Mouse (Mus musculus): ENCODE measurements around the gene Asah2.

The Asah2 gene

DNA sequence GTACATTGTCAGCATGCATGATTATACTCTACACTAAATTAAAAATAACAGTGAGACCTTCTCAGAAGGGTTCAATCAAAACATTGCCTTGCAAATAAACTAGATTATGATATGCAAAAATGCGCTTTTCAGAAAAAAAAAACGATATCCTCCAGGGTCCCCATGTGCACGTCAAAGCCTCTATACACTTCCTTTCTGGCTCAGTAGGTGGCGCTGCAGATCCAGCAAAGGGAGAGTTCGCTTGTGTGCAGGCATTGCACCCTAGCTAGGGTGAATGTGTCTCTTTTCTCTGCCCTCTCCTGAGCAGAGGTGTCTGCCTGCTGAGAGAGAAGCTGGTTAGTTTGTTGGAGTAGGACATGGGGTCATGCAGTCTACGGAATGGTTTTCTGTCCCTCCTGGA lies 136.0 kb downstream of the Asah2 start:
- peak; percentile 81 for DNase-seq (ENCODE audit: low spot score)

DNA sequence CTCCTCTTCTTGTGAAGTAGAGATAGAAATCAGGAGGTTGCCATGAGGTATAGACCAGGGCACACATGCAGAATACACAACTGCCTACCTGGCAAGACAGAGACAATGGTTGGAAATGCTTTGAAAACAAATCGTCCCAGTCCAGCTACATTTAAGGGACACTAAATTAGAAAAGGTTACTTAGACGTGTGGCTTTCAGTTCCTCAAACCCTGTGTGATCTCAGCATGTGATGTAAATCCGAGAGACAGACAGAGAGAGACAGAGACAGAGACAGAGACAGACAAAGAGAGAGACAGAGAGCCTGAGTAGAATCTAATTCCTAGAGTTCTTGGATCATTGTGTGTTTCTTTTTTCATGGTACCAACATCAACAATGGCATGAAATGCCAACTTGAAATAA lies 136.6 kb downstream of the Asah2 start:
- no peak for DNase-seq (ENCODE audit: low spot score)

DNA sequence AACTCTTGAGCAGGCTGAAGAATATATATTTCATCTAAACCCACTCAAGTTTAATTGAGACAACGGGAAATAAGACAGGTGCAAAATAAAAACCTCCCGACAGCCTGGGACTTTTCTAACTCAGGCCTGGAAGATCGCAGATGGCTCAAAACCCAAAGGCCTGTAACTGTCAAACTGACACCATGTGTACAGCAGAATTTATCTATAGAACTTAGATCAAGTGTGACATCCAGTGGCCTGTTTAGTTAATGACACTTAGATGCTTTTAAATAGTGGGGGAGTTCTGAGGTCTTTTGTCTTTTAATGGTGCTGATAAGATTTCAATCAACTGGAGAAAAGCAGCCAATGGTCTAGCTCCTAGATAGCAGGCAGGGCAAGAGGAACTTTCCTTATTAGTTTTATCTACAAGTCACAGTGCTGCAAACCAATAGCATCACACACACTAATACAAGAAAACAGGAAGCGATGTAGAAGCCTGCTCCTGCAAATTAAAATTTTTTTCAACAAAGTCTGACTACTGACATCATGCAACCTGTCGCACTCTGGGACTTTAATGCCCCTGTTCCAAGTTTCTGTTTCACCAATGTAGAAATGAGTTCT lies 140.0 kb downstream of the Asah2 start:
- no peak for DNase-seq (ENCODE audit: low spot score)

GRCm38 (mm10) chr19:31963147-31963546 lies 144.9 kb downstream of the Asah2 start:
- no peak for DNase-seq (ENCODE audit: low spot score)

DNA sequence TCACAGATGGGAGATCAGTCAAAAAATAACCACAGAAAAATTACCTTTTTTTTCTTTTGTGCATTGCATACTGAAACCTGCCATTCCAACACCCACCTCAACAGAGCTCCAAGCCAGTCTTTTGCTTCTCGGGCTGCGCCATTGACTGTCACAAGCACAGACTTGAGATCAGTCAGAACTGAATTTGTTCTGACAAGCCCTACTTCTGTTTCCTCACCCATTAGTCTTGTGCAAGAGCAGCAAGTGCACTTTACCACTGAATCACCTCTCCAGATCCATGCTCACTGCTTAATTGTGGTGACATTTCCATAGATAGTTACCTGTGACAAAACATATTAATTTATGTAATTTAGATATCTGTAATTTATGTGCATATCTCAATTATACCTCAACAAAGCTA lies 147.6 kb downstream of the Asah2 start:
- DNase-seq (ENCODE audit: low spot score): no peak

DNA sequence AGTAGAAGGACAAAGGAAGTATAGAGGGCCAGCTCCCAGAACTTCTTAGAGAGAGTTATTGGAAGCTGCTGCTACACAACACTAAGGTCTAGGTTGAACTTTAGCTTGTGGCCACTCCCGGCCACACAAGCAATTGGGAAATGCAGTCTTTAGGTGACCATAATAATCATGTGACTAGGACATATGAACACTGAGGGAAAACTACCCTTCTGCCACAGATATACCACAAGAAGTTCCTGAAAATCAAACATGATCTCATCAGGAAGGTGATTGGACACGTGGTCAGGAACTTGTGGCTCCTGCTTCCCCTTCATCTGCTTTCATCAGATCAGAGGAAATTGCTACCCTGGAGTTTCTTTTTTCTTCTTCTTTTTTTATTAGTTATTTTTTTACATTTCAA lies 151.7 kb downstream of the Asah2 start:
- DNase-seq (ENCODE audit: low spot score): no peak

- no peak for DNase-seq (ENCODE audit: low spot score)
Observed at GRCm38 (mm10) chr19:31954696-31955095, 153.3 kb downstream of the Asah2 start.

GRCm38 (mm10) chr19:31954267-31954666 lies 153.7 kb downstream of the Asah2 start:
- no peak for DNase-seq (ENCODE audit: low spot score)

DNA sequence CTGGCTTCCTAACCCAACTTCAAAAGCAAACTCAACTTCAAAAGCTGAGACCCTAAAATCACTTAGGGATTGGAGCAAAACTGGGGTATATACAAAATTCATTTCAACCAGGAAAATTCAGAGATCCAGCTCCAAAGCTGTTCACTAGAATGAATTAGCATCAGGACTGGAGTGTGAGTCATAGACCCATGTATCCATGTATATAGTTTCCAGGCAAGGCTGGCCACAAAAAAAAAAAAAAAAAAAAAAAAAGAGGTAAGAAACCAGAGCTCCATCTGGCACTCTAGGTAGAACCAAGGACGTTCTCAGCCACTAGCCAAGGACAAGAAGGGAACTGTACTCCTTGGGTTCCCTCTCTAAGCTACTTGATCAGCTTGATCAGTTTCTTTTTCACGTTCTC lies 154.2 kb downstream of the Asah2 start:
- DNase-seq (ENCODE audit: low spot score): no peak

DNA sequence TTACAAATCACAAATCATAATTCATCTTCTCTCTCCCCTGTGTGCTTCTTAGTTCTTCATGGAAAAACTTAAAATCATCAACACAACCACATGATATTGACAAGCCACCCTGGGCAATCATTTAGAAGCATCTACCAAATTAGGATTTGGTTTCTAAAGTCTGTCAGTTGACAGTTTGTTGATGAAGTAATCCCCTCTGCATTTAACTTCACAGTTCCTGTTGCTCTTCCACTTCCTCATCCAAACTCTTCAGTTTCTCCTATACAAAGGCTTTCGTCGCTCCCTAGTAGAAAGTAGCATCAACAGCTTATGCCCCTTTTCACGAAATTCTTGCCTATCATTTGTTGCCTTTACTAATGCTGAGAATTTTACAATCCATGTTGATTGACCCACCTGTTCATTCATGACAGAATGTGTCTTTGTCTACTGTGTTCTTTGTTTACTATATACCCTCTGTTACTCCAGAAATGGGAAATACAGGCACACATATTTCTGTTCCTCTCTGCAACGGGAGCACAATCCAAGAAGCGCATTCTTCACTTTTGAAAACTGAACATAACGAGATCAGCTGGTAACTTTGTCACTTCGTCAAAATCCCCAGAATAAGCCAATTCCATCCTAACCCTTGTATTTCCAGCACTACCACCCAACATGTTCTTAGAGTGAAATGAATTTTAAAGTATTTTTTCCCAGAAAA lies 157.1 kb downstream of the Asah2 start:
- DNase-seq (ENCODE audit: low spot score): no peak
